Mouse (Mus musculus) right cerebral cortex, postnatal 14 days (tissue): Measurements from ENCODE around the gene Sox5.

ENCODE experiments used
- DNase-seq: peaks from one replicate; pipeline ENCODE4 v3.0.0; 2022

Sox5 gene

GRCm38 (mm10) chr6:144710816-144711215 is 71.0 kb downstream of the Sox5 start:
- no peak for DNase-seq

DNA sequence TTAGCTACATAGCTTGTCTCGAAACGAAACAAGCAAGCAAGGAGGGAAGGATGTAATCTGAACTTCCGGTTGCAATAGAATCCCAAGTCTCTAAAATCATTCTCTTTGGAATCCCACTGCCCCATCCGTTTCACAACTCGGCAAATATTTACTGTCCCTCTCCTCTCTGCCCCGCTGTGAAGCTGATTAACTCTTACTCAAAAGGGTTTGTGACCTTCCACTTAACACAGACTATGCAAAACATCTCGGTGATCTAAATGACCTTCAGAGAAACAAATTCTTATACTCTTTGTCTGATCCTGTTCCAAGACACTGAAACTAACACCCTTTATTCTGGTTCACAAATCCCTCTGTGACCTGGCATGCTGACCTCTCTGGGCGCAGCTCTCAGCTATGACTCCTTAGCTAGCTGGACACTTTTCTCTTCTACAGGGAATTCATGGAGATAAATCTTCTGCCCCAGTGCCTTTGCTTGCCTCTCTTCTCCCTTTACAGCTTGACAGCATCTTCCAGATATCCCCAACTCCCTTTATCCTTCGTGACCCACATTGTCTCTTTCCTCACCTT is 72.1 kb downstream of the Sox5 start:
- no peak for DNase-seq

- DNase-seq, result no peak
Measured at GRCm38 (mm10) chr6:144708410-144708809, 73.4 kb downstream of the Sox5 start.

GRCm38 (mm10) chr6:144707976-144708375 is 73.8 kb downstream of the Sox5 start:
- DNase-seq, result no peak

DNA sequence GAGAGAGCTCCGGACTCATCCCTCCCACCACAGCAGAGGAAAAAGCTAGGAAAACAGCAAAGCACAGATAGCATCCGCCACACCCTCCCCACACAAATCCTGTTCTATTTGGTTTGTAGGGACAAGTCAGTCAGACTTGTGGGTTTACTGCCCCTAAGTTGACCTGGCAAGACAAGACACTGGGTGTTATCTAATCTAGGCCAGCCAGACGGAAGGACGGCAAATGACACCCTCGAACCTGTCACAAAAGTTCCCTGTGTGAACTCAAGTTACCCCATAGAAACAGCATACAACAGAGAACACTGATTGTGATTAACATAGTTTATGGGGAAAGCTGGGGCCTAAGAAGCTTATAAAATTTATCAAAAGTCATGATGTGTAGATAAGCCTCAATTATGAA is 76.8 kb downstream of the Sox5 start:
- DNase-seq, result no peak

GRCm38 (mm10) chr6:144695660-144696059 is 86.1 kb downstream of the Sox5 start:
- DNase-seq, result no peak

DNA sequence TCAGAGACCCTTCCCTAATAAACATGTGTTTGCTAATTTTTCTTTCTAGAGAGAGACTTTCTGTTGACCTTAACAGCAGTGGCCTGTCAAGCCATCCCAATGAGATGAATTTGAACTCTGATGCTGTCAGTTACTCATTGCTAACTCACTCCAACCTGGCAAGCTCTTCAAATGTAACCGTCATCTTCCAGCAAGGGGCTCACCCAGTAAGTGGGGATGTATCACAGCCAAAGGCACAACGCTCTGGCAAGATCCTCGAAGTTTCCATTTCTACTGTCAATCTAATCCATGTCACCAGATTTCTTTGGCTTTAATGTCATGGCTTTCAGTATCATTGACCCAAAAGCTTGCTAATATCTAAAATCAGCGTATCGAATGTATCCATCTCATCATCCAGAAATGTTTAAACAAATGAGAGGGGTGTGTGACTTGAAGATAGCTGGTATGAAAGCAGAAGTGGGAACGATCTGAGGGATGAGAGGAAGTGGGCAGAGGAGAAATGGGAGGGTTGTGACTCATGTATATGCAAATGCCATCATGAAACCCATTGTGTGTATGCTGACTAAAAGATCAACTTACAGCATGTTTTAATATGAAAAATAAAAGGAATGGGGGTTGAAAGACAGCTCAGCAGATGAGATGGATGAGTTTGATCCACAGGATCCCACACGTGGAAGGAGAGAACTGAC is 88.4 kb downstream of the Sox5 start:
- DNase-seq, result no peak

DNA sequence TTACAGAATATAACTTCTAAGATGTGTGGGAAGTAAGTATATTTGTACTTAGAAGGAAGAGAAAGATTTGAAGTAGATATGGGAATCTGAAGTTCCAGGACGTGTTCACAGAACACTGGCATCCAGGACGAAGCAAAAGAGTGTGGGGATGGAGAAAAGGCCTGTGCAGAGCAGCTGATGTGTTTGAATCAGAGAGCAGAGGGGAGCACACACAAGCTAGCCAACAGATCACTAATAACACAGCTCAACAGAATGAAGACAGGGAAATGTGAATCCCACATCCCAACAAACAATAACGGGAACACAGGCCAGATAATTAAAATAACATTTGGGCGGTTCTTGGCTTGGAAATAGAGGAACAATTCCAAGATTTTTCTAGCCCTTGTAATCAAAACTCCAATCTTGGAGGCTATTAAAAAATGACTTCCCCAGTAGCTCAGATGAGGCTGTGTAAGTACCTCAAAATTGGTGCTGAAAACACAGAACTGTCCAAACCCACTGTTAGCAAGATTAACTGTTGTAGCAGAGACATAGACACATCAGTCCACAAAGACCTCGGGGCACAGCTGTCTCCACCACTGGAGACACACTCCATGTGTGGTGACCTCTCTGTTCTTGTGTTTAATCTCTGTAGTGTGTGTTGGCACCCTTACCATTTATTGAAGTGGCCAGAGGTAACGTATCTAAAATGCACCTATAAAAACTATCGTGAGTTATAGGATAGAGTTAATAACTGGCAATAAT is 90.3 kb downstream of the Sox5 start:
- DNase-seq, result no peak

DNA sequence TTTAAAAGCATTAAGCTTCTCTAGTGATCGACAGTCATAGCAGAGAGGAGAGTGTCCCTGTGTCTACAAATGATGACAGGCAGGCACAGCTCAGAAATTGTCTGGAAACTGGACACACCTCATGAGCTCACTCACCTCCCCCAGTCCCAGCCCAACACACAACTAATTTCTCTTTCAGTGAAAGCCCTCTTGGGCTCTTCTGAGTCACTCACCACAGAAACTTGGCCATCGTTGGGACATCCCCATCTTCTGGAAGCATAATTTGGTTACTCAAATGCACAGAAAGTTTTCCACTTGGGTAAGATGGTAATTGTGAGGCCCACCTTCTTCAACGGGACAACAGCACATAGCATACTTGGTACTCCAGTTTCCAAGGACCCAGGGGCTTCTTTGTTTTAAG is 92.7 kb downstream of the Sox5 start:
- no peak for DNase-seq

DNA sequence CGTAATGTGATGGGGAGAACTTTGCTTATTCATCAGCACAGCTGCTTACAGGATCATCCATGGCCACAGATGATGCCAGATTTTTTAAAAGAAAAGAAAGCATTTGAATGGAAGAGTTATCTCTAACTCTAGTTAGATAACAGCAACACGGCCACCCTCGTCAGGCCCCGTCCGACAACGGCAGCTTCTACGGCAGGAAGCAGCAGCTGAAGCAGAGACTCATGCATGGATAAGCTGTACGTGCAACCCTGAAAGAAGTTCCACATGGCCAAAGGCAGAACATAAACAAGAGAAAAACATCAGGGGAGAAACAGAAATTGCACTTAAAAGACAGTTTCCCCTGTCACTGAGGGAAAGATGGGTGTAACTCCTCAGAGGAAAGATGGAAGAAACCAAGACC is 94.1 kb downstream of the Sox5 start:
- DNase-seq, result no peak

DNA sequence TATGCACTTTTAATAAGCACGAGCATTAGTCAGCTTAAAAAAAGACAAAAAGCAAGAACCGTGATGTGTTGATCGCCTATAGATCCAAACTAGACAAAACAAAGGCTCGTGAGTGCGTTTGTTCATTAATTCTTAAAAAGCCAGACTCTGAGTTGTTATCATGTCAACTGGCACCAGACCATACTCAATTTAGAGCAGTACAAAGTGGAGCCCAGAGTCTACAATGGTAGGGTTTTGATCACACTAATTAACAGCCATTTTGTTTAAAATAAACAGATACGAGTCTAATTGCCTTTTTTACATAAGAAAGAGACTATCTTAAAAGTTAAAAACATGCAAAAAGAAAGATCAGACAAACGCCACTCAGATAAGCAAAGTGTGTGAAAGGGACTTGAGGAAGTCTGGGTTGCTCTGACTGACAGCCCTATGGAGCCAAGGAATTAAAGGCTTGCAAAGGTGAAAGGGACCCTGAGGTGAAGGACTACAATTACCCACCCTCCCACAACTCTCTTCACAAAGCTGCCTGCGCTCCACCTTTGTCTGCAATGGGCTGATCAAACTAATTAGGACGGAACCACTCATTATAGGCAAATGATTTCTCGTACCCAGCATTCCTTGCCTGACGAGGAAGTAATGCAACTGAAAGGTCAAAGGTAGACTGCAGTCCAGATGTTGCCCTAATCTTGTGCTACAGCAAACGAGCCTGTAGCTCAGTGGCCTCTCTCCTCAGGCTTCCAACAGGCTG is 100.6 kb downstream of the Sox5 start:
- no peak for DNase-seq

- DNase-seq, result no peak
Measured at GRCm38 (mm10) chr6:144677491-144678133, 104.2 kb downstream of the Sox5 start.

- DNase-seq, result no peak
Measured at GRCm38 (mm10) chr6:144675111-144675510, 106.7 kb downstream of the Sox5 start.

DNA sequence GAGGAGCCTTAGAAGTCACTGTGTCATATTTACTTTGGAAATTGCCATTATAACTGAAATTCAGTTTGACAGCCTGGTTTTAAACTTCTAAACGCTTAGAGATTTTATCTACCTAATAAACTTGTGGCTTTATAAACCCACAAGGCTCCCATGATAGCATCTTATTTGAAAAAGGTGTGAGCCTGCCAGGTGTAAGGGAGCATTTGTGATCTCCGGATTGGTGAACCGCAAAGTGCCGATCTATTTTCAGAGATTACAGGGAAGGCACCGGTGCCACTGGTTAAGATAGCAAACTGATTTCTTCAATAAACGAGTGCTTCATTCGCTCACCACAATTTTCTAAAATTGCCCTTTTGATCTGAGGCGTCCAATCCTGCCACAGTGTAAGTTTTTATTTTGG is 107.9 kb downstream of the Sox5 start:
- no peak for DNase-seq

DNA sequence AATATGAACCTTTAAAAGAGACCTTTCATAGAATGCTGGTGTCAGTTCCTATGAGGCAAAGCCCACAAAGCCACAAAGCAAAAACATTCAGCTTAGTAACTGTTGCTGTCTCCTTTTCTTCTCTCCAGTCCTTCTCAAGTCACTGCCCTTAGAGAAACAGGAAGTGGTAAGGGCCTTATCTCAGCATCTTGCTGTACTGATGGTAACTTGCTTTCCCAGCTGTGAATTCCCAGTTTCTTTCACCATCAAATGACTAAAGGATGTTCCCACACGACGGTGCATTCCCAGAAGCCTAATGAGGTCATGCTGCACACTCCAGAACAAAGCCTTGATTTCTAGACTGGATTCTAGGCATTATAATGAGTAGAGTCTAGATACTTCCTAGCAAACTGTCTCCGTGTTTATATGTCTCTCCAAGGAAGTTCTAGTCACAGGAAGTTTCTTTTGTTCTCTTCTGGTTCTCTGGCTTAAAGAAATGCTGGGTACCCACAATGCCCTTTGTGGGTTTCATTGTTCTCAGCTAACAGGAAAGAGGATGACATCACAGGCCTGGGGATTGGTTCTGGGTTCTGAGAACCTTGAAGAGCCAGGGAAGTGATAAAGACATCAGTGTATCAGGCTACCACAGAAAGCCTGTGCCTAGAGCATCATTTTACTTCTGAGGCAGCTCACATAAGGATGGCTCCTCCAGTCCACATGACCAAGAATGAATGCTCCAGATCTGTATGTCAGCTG is 111.2 kb downstream of the Sox5 start:
- no peak for DNase-seq

- no peak for DNase-seq
Measured at GRCm38 (mm10) chr6:144666617-144667016, 115.2 kb downstream of the Sox5 start.

GRCm38 (mm10) chr6:144664765-144665164 is 117.0 kb downstream of the Sox5 start:
- no peak for DNase-seq

GRCm38 (mm10) chr6:144663516-144664074 is 118.2 kb downstream of the Sox5 start:
- DNase-seq, result no peak

- DNase-seq, result no peak
Measured at GRCm38 (mm10) chr6:144659115-144660108, 122.4 kb downstream of the Sox5 start.

DNA sequence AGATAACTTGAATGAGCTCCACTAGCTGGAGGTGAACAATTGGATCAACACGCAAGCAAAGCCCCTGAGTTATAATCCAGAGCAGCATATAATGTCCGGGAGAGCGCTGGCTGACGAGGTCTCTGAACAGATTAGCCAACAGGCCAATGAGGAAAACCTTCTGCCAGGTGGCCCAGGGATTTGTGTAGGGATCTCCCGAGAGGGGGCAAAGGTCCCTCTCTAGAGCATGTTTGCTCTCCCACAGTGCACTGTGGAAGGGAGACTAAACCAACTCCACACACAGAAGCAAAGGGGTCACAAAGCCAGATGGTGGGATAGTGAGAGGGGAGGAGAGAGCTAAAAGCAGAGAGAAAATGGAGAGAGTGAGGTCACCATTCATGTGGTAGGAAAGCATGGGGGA is 128.9 kb downstream of the Sox5 start:
- no peak for DNase-seq

GRCm38 (mm10) chr6:144648896-144649295 is 132.9 kb downstream of the Sox5 start:
- no peak for DNase-seq
